Mouse (Mus musculus) liver, embryonic 14.5 days (tissue): ENCODE results near the gene Lman2l. TPM values are rescaled to one million over a fixed set of nuclear protein-coding genes. Genes with fewer than 3 reads are reported as not detected.

Experiments
- ATAC-seq: fragments of 200-750 bp; cut with Nextera tagmentation; 2 replicates; pipeline ENCODE4 v1.8.0; 2017; ENCODE audit warnings: moderate number of reproducible peaks, mild to moderate bottlenecking, moderate library complexity; ENCODE audit not compliant: insufficient read depth
- DNase-seq, 3 experiments: peaks; one replicate each; pipeline ENCODE4 v3.0.0-alpha.2; 2012 to 2013; ENCODE audit warnings: low read depth in 3 of 3, low spot score in 3 of 3
- H3K27ac ChIP-seq: fragments of 300-500 bp; sonication (generic); 2 replicates; pipeline ENCODE4 v1.5.1; 2014; ENCODE audit warnings: moderate library complexity, mild to moderate bottlenecking, control low read depth, inconsistent platforms
- H3K27me3 ChIP-seq: fragments of 300-500 bp; sonication (generic); 2 replicates; pipeline ENCODE4 v1.6.1; 2014; ENCODE audit warnings: mild to moderate bottlenecking, low read length, moderate library complexity; ENCODE audit not compliant: control insufficient read depth, insufficient read depth
- H3K36me3 ChIP-seq: fragments of 300-500 bp; sonication (generic); replicated peaks from 2 replicates; pipeline ENCODE4 v1.6.1; 2014; ENCODE audit warnings: low read depth; ENCODE audit not compliant: control insufficient read depth, insufficient read depth
- H3K4me1 ChIP-seq, 2 experiments: fragments of 200-500 bp in 1 of 2; fragments of 300-500 bp in 1 of 2; sonication (generic) in 1 of 2; replicated peaks; 2 replicates each; pipeline ENCODE4 v1.6.1; 2012 to 2014; ENCODE audit warnings: antibody characterized with exemption in 1 of 2, inconsistent platforms in 1 of 2, low read length in 1 of 2; ENCODE audit not compliant: control insufficient read depth in 2 of 2, insufficient read depth in 2 of 2
- H3K4me2 ChIP-seq: fragments of 300-500 bp; sonication (generic); 2 replicates; pipeline ENCODE4 v1.6.1; 2014; ENCODE audit warnings: low read depth, mild to moderate bottlenecking, control low read depth, moderate library complexity
- H3K4me3 ChIP-seq, 2 experiments: fragments of 200-500 bp in 1 of 2; fragments of 300-500 bp in 1 of 2; sonication (generic) in 1 of 2; 2 replicates each; pipeline ENCODE4 v1.5.1; 2012 to 2014; ENCODE audit warnings: low read depth in 2 of 2, low read length in 2 of 2, mild to moderate bottlenecking in 2 of 2, control low read depth in 1 of 2, inconsistent platforms in 1 of 2, moderate library complexity in 1 of 2; ENCODE audit not compliant: insufficient read depth in 1 of 2
- H3K9ac ChIP-seq: fragments of 300-500 bp; sonication (generic); replicated peaks from 2 replicates; pipeline ENCODE4 v1.6.1; 2014; ENCODE audit warnings: mild to moderate bottlenecking, control low read depth, moderate library complexity
- H3K9me3 ChIP-seq: fragments of 300-500 bp; sonication (generic); 2 replicates; pipeline ENCODE4 v1.6.1; 2016; ENCODE audit warnings: low read length, mixed read lengths; ENCODE audit not compliant: control insufficient read depth
- CTCF ChIP-seq: IDR thresholded peaks from 2 replicates; pipeline ENCODE4 v1.5.1; 2016; ENCODE audit warnings: antibody characterized with exemption, low read depth, control low read depth
- EP300 ChIP-seq: IDR thresholded peaks from 2 replicates; pipeline ENCODE4 v1.6.1; 2016; ENCODE audit warnings: antibody characterized with exemption, low read depth
- WGBS: fragments of 180-500 bp; shearing (Covaris S2); extraction: QIAGEN DNeasy Blood & Tissue Kit; methylation state at CpG from one replicate; pipeline ENCODE4 v1.1.7; 2014; ENCODE audit not compliant: insufficient replicate concordance; 5-methylcytosine and 5-hydroxymethylcytosine counted together
- polyA plus RNA-seq, 2 experiments: library from polyadenylated mRNA; depleted of rRNA in 1 of 2; stranded (reverse) in 1 of 2; unstranded in 1 of 2; fragments of >200 nt; fragmentation: Nextera tagmentation in 1 of 2; extraction: Ambion mirVana in 1 of 2; gene quantifications; 2 replicates each; pipeline versions ENCODE4 v1.2.1 to v1.2.3; 2012 to 2014

Gene Lman2l
- polyA plus RNA-seq, 2 experiments: 4.8 to 7.0 TPM

DNA sequence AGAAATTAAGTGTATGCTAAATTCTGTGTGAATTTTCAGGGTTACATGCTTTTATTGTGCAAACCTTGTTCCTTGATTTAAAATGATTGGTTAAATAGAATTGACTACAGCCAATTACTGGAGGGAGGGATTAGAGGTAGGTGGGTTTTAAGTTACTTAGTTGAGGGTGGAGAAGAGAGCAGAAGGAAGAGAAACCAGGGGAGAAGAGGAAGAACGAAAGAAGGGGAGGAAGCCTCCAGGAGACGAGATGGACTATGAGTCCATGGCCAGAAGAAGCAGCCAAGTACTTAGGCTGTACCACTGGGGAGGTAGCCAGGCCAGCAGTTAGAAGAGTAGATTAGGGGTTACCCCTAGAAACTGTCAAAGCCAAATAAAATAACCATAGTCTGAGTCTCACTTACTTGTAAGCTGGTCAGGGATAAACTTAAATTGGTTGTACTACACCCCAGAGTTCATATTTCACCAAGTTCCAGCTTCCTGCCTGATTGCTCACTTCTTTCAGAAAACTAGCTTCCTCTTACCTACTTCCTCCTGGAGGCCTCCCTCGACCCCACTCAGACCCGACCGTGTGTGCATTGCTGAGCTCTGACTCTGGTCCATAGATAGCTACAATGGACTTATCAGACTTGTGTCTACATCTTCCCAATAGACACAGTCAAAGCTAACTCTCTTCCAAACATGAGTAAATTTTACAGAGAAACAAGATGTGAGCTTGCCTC lies 1.2 kb upstream of the Lman2l start:
- 26% methylated on average over 5 of the region's 5 CpGs for WGBS
- TF ChIP-seq CTCF (no peak), EP300 (no peak)
- Histone ChIP-seq H3K4me3 (no peak overlapping the region), H3K27ac (no peak overlapping the region), H3K9ac (no peak overlapping the region), H3K27me3 (no peaks in the 10 kb centered on the region), H3K36me3 (no peaks in the 10 kb centered on the region), H3K4me1 (peaks cover 4 to 7% of the 10 kb centered on the region in 2 experiments; a peak in 3 of 4 replicates), H3K9me3 (no peaks in the 10 kb centered on the region), H3K4me2 (no peak overlapping the region)
- ATAC-seq (no peak), DNase-seq (no peak)

DNA sequence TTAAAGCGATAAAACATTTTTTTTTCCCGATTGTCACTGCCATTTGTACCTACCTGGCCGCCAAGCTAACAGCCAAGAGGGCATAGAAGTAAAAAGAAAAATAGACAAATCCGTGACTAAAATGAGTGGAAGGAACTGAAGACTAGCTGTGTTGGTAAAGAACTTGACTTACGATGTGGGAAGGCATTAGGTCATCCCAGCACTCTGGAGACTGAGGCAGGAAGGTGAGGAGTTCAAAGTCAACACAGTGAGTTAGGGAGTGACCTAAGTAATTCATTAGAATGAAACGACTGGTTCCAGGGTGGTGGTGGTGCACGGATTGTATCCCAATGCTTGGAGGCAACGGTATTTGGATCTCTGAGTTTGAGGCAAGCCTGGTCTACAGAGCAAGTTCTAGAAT lies 437 bp upstream of the Lman2l start:
- Histone ChIP-seq H3K4me1 (peaks cover 4 to 7% of the 10 kb centered on the region in 2 experiments; a peak in 3 of 4 replicates), H3K9ac (no peak overlapping the region), H3K4me2 (peak overlapping the region; percentile 37), H3K4me3 (peak overlapping the region in 1 of 2 experiments; percentile 28; a peak in 2 of 4 replicates), H3K27ac (no peak overlapping the region), H3K36me3 (no peaks in the 10 kb centered on the region), H3K27me3 (no peaks in the 10 kb centered on the region), H3K9me3 (no peaks in the 10 kb centered on the region)
- 40% methylated on average over 8 of the region's 8 CpGs for whole genome bisulfite sequencing
- DNase-seq (no peak), ATAC-seq (no peak)
- TF ChIP-seq CTCF (no peak), EP300 (no peak)

DNA sequence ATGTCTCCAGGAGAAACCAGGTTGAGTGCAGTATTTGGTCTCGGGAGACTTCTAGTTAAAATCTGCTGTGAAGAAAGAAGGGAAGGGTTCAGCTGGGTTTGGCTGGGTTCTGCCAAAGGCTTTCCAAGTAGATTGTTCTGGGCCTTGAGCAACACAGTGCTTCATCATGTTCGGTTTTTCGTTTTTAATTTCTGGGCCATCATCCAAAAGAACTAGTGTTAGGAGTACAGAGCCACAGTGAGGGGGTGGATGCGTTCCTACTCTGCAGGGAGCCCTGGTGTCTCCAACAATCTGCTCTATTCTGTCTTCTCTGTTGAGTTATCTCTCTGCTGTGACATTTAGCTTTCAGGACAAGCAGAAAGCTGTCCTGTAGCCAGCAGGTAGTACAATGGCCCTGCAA lies 4.0 kb downstream of the Lman2l start:
- Histone ChIP-seq H3K9ac (no peak overlapping the region), H3K4me3 (no peak overlapping the region), H3K27ac (no peak overlapping the region), H3K27me3 (no peaks in the 10 kb centered on the region), H3K9me3 (no peaks in the 10 kb centered on the region), H3K4me2 (no peak overlapping the region), H3K4me1 (peaks cover 4 to 7% of the 10 kb centered on the region in 2 experiments; a peak in 3 of 4 replicates), H3K36me3 (peaks cover 6% of the 10 kb centered on the region; the same call in 1 of the 2 replicates)
- TF ChIP-seq EP300 (no peak), CTCF (no peak)
- no peak for ATAC-seq
- WGBS: 86% methylated on average over 4 of the region's 4 CpGs
- no peak for DNase-seq

DNA sequence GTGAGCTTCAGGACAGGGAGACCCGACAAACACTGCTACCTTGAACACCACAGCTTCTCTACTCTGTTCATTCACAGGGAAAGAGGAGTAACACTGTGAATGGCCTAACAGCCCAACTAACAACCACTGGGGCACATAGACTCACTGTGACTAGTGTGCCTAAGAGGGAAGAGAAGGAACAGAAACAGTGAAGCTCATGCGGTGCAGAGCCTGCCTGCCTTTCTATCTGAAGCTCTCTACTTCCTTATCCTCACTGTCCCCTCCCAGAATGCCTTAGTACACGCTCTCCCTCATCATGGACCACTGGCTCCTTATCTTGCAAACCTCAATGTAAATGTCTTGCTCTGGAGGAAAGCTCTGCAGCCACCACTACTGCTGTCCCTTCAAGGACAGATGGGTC lies 7.8 kb downstream of the Lman2l start:
- Histone ChIP-seq H3K4me1 (no peaks in the 10 kb centered on the region), H3K4me3 (no peak overlapping the region), H3K36me3 (peaks cover 6% of the 10 kb centered on the region; the same call in 1 of the 2 replicates), H3K9me3 (no peaks in the 10 kb centered on the region), H3K4me2 (no peak overlapping the region), H3K27me3 (no peaks in the 10 kb centered on the region), H3K9ac (no peak overlapping the region), H3K27ac (no peak overlapping the region)
- no peak for ATAC-seq
- no peak for DNase-seq
- WGBS: 65% methylated on average over 3 of the region's 3 CpGs
- TF ChIP-seq EP300 (no peak), CTCF (no peak)

DNA sequence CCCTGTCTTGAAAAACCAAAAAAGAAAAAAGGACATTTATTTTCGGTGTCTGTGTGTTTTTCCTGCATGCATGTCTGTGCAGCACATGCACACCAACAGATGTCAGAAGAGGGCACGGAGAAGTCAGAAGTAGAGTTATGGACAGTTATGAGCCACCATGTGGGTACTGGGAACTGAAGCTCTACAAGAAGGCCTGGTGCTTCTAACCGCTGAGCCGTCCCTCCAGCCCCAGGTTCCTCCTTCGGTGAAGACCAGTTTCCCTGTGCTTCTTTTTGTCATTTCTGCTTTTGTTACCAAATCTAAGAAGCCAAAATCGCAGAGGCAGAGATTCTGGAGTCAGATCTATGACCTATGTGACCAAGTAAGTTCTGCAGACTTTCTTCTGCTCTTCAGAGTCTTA lies 8.6 kb downstream of the Lman2l start:
- DNase-seq: no peak
- no peak for ATAC-seq
- H3K4me3 ChIP-seq: no peak overlapping the region
- H3K9ac ChIP-seq: no peak overlapping the region
- no peak overlapping the region for H3K27ac ChIP-seq
- WGBS: 75% methylated on average over 6 of the region's 6 CpGs
- peaks cover 6% of the 10 kb centered on the region; the same call in 1 of the 2 replicates for H3K36me3 ChIP-seq
- H3K9me3 ChIP-seq: no peaks in the 10 kb centered on the region
- H3K4me2 ChIP-seq: no peak overlapping the region
- TF ChIP-seq CTCF (no peak), EP300 (no peak)
- no peaks in the 10 kb centered on the region for H3K27me3 ChIP-seq
- H3K4me1 ChIP-seq: no peaks in the 10 kb centered on the region
